Mouse (Mus musculus): Measurements from ENCODE around the gene Rin3. TPM values are rescaled to one million over a fixed set of nuclear protein-coding genes. Genes with fewer than 3 reads are reported as not detected.

Rin3 gene
- polyA plus RNA-seq (2015; fragmentation: Nextera tagmentation; extraction: Ambion mirVana), result 1.7 and 3.3 TPM in 2 replicates

GRCm38 (mm10) chr12:102282763-102283482 lies at the start of gene Rin3:
TSS of gene Rin3 (plus strand) at chr12:102283048.
- Histone ChIP-seq H3K27ac (ENCODE audit: low read length) (no peak within 1 kb of the TSS; the same call in 1 of the 2 replicates), H3K4me2 (ENCODE audit: low read length) (peak within 1 kb of the TSS; percentile 96), H3K4me3 (replicated peaks; ENCODE audit: low read length) (peak within 1 kb of the TSS; percentile 55), H3K9ac (replicated peaks; ENCODE audit: low read depth, low read length) (peak within 1 kb of the TSS; percentile 69), H3K36me3 (ENCODE audit: control insufficient read depth, insufficient read depth) (no peaks in the 10 kb centered on the region), H3K9me3 (ENCODE audit: control insufficient read depth, low read length) (peaks cover 4% of the 10 kb centered on the region; the same call in 1 of the 2 replicates), H3K4me1 (replicated peaks; ENCODE audit: control insufficient read depth, insufficient read depth, low read length) (peaks cover 20% of the 10 kb centered on the region), H3K27me3 (replicated peaks; ENCODE audit: control insufficient read depth, insufficient read depth, low read length) (no peaks in the 10 kb centered on the region; the same call in 1 of the 2 replicates)
- ATAC-seq, result peak; percentile 74
- under 1% methylated on average over 73 of the region's 75 CpGs for WGBS

DNA sequence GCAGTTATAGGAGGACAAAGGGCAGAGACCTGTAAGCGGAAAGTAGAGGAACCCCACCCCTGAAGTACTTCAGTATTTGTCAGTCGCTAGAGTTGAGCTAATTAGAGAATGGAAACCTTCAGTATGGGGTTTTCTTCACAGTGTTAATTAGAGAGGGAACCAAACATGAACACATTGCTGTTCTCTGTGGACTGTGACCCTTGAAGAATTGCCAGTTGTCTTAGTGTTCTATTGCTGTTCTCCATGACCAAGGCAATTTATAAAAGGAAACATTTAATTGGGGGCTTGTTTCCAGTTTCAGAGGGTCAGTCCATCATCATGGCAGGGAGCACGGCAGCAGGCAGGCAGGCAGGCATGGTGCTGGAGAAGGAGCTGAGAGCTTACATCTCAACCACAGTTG lies 47.3 kb upstream of the Rin3 start:
- Histone ChIP-seq H3K27ac (ENCODE audit: low read length) (no peak overlapping the region), H3K4me2 (ENCODE audit: low read length) (no peak overlapping the region), H3K4me1 (replicated peaks; ENCODE audit: control insufficient read depth, insufficient read depth, low read length) (no peaks in the 10 kb centered on the region), H3K9ac (replicated peaks; ENCODE audit: low read depth, low read length) (no peak overlapping the region), H3K9me3 (ENCODE audit: control insufficient read depth, low read length) (no peaks in the 10 kb centered on the region), H3K36me3 (ENCODE audit: control insufficient read depth, insufficient read depth) (no peaks in the 10 kb centered on the region), H3K4me3 (replicated peaks; ENCODE audit: low read length) (no peak overlapping the region), H3K27me3 (replicated peaks; ENCODE audit: control insufficient read depth, insufficient read depth, low read length) (no peaks in the 10 kb centered on the region)
- 47% methylated on average over 3 of the region's 3 CpGs for WGBS
- ATAC-seq, result no peak

DNA sequence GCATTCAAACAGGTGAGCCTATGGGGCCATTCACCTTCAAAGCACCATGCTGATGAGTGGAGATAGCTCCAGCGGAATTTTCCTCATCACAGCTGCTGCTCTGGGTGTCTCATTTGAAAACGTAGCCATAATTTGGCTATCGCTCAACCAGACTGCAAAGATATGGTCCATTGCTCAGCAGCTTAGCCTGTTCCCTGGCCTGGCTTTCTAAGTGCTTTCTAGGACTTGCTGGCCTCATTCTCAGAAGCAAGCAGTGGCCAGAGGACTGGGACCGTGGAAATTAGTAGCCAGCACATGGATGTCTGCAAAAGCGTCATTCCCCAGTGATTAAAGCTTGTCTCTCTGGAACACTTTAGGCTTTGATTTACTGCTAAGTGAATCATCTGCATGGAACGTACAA lies 46.5 kb upstream of the Rin3 start:
- Histone ChIP-seq H3K27ac (ENCODE audit: low read length) (no peak overlapping the region), H3K9ac (replicated peaks; ENCODE audit: low read depth, low read length) (no peak overlapping the region), H3K4me1 (replicated peaks; ENCODE audit: control insufficient read depth, insufficient read depth, low read length) (no peaks in the 10 kb centered on the region), H3K4me2 (ENCODE audit: low read length) (no peak overlapping the region), H3K36me3 (ENCODE audit: control insufficient read depth, insufficient read depth) (no peaks in the 10 kb centered on the region), H3K27me3 (replicated peaks; ENCODE audit: control insufficient read depth, insufficient read depth, low read length) (no peaks in the 10 kb centered on the region), H3K4me3 (replicated peaks; ENCODE audit: low read length) (no peak overlapping the region), H3K9me3 (ENCODE audit: control insufficient read depth, low read length) (no peaks in the 10 kb centered on the region)
- 90% methylated on average over 6 of the region's 6 CpGs for WGBS
- no peak for ATAC-seq

DNA sequence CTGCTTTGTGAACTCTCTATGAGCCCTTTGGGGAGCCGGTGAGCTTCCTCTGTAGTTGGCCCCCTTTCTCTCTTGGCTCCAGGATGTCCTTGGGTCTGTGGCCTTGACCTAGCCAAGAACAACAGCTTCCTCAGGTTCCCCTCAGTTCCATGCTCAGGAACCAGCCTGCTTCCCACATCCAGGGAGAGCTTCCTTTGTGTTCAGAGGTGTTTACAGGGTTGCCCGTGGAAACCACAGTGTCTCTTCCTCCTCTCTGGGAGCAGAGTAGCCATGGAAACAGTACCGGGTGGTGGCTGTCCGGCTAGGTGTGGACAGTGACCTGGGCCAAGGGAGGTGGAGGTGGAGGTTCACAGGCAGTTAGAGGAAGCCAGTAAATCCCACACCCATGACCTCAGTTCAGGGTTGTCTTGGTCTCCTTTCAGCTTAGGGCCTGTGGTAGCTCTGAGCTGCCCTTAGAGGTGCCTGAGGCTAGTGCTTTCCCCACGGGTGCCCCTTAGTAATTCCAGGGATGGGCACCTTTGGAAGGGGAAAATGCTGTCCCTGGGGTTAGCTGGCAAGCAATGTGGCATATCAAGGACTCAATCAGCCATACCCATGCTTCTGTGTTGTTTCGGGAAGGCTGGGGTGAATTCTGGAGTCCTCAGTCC lies 40.6 kb upstream of the Rin3 start:
- Histone ChIP-seq H3K4me2 (ENCODE audit: low read length) (no peak overlapping the region), H3K4me3 (replicated peaks; ENCODE audit: low read length) (no peak overlapping the region), H3K9ac (replicated peaks; ENCODE audit: low read depth, low read length) (no peak overlapping the region), H3K27ac (ENCODE audit: low read length) (no peak overlapping the region), H3K36me3 (ENCODE audit: control insufficient read depth, insufficient read depth) (no peaks in the 10 kb centered on the region), H3K9me3 (ENCODE audit: control insufficient read depth, low read length) (no peaks in the 10 kb centered on the region), H3K4me1 (replicated peaks; ENCODE audit: control insufficient read depth, insufficient read depth, low read length) (no peaks in the 10 kb centered on the region), H3K27me3 (replicated peaks; ENCODE audit: control insufficient read depth, insufficient read depth, low read length) (no peaks in the 10 kb centered on the region)
- WGBS, result 52% methylated on average over 6 of the region's 6 CpGs
- ATAC-seq, result peak; percentile 47; the same call in 1 of the 2 replicates

DNA sequence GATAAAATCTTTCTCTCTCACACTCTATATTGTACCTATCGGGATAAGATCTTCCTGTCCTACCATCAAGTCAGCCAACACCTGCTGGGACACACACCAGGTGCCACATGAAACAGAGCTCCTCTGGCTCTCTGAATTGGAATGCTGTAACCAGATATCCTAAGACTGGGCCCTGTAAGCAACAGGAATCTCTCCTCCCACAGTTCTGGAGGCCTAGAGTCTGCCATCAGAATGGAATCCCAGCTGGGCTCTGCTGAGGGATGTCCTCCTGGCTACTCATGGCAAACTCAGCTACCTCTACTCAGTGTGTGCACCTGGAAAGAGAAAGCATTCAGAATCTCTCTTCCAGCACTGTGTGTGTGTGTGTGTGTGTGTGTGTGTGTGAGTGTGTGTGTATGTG lies 38.9 kb upstream of the Rin3 start:
- no peaks in the 10 kb centered on the region for H3K36me3 ChIP-seq (ENCODE audit: control insufficient read depth, insufficient read depth)
- H3K27ac ChIP-seq (ENCODE audit: low read length), result no peak overlapping the region
- H3K9ac ChIP-seq (replicated peaks; ENCODE audit: low read depth, low read length), result no peak overlapping the region
- H3K4me3 ChIP-seq (replicated peaks; ENCODE audit: low read length), result no peak overlapping the region
- H3K9me3 ChIP-seq (ENCODE audit: control insufficient read depth, low read length), result no peaks in the 10 kb centered on the region
- no peak overlapping the region for H3K4me2 ChIP-seq (ENCODE audit: low read length)
- no peak for ATAC-seq
- WGBS, result 56% methylated on average over 1 of the region's 1 CpGs
- no peaks in the 10 kb centered on the region for H3K4me1 ChIP-seq (replicated peaks; ENCODE audit: control insufficient read depth, insufficient read depth, low read length)
- no peaks in the 10 kb centered on the region for H3K27me3 ChIP-seq (replicated peaks; ENCODE audit: control insufficient read depth, insufficient read depth, low read length)

GRCm38 (mm10) chr12:102246226-102246625 lies 36.6 kb upstream of the Rin3 start:
- no peaks in the 10 kb centered on the region; the same call in 1 of the 2 replicates for H3K9me3 ChIP-seq (ENCODE audit: control insufficient read depth, low read length)
- no peak overlapping the region for H3K4me3 ChIP-seq (replicated peaks; ENCODE audit: low read length)
- peaks cover 11% of the 10 kb centered on the region for H3K4me1 ChIP-seq (replicated peaks; ENCODE audit: control insufficient read depth, insufficient read depth, low read length)
- no peak for ATAC-seq
- no peaks in the 10 kb centered on the region for H3K27me3 ChIP-seq (replicated peaks; ENCODE audit: control insufficient read depth, insufficient read depth, low read length)
- 97% methylated on average over 5 of the region's 5 CpGs for WGBS
- H3K36me3 ChIP-seq (ENCODE audit: control insufficient read depth, insufficient read depth), result no peaks in the 10 kb centered on the region
- no peak overlapping the region for H3K4me2 ChIP-seq (ENCODE audit: low read length)
- H3K27ac ChIP-seq (ENCODE audit: low read length), result no peak overlapping the region
- H3K9ac ChIP-seq (replicated peaks; ENCODE audit: low read depth, low read length), result no peak overlapping the region

- H3K9me3 ChIP-seq (ENCODE audit: control insufficient read depth, low read length), result no peaks in the 10 kb centered on the region; the same call in 1 of the 2 replicates
- peaks cover 14% of the 10 kb centered on the region for H3K4me1 ChIP-seq (replicated peaks; ENCODE audit: control insufficient read depth, insufficient read depth, low read length)
- H3K4me2 ChIP-seq (ENCODE audit: low read length), result no peak overlapping the region
- H3K36me3 ChIP-seq (ENCODE audit: control insufficient read depth, insufficient read depth), result no peaks in the 10 kb centered on the region
- H3K9ac ChIP-seq (replicated peaks; ENCODE audit: low read depth, low read length), result no peak overlapping the region
- ATAC-seq, result no peak
- H3K4me3 ChIP-seq (replicated peaks; ENCODE audit: low read length), result no peak overlapping the region
- no peaks in the 10 kb centered on the region for H3K27me3 ChIP-seq (replicated peaks; ENCODE audit: control insufficient read depth, insufficient read depth, low read length)
- WGBS, result 94% methylated on average over 6 of the region's 6 CpGs
- H3K27ac ChIP-seq (ENCODE audit: low read length), result no peak overlapping the region
Observed at GRCm38 (mm10) chr12:102248104-102248503, 34.7 kb upstream of the Rin3 start.

DNA sequence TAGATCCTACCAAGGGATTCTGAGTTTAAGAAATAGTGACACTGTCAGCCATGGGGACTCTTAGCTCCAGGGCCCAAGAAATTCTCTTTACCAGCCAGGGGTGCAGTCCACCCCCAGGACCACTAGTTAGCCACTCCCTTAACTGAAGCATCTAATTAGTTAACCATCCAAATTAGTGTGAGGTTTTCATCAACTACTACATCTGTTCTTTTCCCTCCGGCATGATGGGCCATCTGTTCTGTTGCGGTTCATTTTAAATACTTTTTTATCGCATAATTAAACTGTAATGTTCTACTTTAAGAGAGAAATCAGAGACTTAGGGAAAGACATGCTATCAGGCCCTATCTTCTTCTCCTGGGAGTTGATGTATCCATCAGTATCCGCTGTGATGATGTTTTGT lies 32.5 kb upstream of the Rin3 start:
- WGBS, result 57% methylated on average over 4 of the region's 4 CpGs
- peak; percentile 54 for ATAC-seq

GRCm38 (mm10) chr12:102251070-102251469 lies 31.8 kb upstream of the Rin3 start:
- peak overlapping the region; percentile 10; the same call in 1 of the 2 replicates for H3K27ac ChIP-seq (ENCODE audit: low read length)
- H3K9ac ChIP-seq (replicated peaks; ENCODE audit: low read depth, low read length), result no peak overlapping the region

More for the DNA sequence above, 32.5 kb upstream of the Rin3 start:
- Histone ChIP-seq H3K9me3 (ENCODE audit: control insufficient read depth, low read length) (no peaks in the 10 kb centered on the region; the same call in 1 of the 2 replicates), H3K27me3 (replicated peaks; ENCODE audit: control insufficient read depth, insufficient read depth, low read length) (no peaks in the 10 kb centered on the region), H3K27ac (ENCODE audit: low read length) (peak overlapping the region; percentile 28), H3K4me1 (replicated peaks; ENCODE audit: control insufficient read depth, insufficient read depth, low read length) (peaks cover 14% of the 10 kb centered on the region), H3K36me3 (ENCODE audit: control insufficient read depth, insufficient read depth) (no peaks in the 10 kb centered on the region), H3K4me2 (ENCODE audit: low read length) (no peak overlapping the region), H3K4me3 (replicated peaks; ENCODE audit: low read length) (no peak overlapping the region), H3K9ac (replicated peaks; ENCODE audit: low read depth, low read length) (no peak overlapping the region)

More at GRCm38 (mm10) chr12:102251070-102251469, 31.8 kb upstream of the Rin3 start:
- Histone ChIP-seq H3K4me3 (replicated peaks; ENCODE audit: low read length) (no peak overlapping the region), H3K9me3 (ENCODE audit: control insufficient read depth, low read length) (no peaks in the 10 kb centered on the region; the same call in 1 of the 2 replicates), H3K27me3 (replicated peaks; ENCODE audit: control insufficient read depth, insufficient read depth, low read length) (no peaks in the 10 kb centered on the region), H3K4me2 (ENCODE audit: low read length) (no peak overlapping the region), H3K4me1 (replicated peaks; ENCODE audit: control insufficient read depth, insufficient read depth, low read length) (peaks cover 14% of the 10 kb centered on the region), H3K36me3 (ENCODE audit: control insufficient read depth, insufficient read depth) (no peaks in the 10 kb centered on the region)
- WGBS, result 72% methylated on average over 3 of the region's 3 CpGs
- ATAC-seq, result peak; percentile 24; the same call in 1 of the 2 replicates
